Mouse (Mus musculus): ENCODE measurements around the gene Pias4.
"Not testable (repeated sequence)": the region's sequence is repeated elsewhere in the genome, so short reads cannot be mapped to it uniquely, and the experiment has no call there.

Gene Pias4

GRCm38 (mm10) chr10:81169411-81169900, 1.7 kb upstream of the Pias4 start:
- not testable (repeated sequence) for DNase-seq (ENCODE audit: low spot score in 2 of 2)

GRCm38 (mm10) chr10:81168521-81169244, 960 bp upstream of the Pias4 start:
- peak; percentile 72 to 76 for DNase-seq (ENCODE audit: low spot score in 2 of 2)

GRCm38 (mm10) chr10:81168087-81168431, 336 bp upstream of the Pias4 start:
- DNase-seq (ENCODE audit: low spot score in 2 of 2) = no peak

DNA sequence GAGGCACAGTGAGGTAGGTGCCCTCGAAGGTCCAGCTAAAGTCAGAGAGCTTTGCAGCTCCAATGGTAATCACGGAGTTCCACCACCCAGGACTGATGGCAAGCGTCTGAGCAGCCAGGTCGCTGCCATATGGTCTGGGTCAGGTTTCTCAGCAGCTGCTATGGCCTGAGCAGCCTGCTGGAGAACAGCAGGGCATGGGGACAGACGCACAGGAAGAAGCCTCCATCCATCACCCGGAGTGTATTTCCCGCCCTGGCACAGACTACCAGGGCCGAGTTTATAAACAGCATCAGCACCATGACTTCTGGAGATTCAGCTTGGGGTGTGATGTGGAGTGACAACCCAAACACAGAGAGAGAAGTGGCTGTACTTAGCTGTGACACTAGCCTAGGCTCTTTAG, 2.6 kb downstream of the Pias4 start:
- no peak for DNase-seq (ENCODE audit: low spot score in 2 of 2)

DNA sequence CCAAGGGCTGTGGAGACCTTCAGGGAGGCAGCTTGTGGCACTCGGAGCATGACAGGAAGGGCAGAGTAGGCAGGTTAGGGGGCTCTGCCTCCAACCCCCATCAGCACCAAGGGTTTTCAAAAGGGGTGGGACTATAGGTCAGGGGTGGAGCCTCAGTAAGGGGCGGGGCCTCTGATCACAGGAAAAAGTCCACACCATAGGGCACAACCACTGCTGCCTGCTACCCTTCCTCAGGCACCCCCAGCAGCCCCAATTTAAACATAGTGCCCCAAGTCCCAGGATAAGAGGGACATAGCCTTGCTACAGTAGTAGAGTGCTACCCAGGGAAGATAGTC, 5.4 kb downstream of the Pias4 start:
- DNase-seq (ENCODE audit: low spot score in 2 of 2) = no peak

- DNase-seq (ENCODE audit: low spot score in 2 of 2) = no peak
Observed at GRCm38 (mm10) chr10:81161602-81162317, 6.0 kb downstream of the Pias4 start.

GRCm38 (mm10) chr10:81154736-81155135, 13.0 kb downstream of the Pias4 start:
- DNase-seq (ENCODE audit: low spot score in 2 of 2) = no peak

DNA sequence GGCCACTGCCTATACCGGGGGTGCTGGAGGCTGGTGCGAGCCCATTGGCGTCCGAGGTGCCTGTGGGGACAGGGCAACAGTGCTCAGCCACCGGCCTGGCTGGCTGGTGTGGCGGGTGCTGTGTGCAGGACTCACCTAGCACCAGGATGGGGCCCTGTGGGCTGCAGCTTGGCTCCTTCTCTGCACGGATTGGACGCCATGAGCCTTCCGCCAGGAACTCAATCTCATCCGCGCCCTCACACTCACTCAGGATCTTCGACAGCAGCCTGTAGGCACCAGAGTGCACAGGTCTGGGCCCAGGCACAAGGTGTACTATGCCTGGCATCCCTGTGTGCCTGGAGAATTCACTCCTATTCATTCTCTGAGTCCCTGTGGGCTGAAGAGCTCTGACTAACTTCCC, 13.4 kb downstream of the Pias4 start:
- DNase-seq (ENCODE audit: low spot score in 2 of 2) = no peak

DNA sequence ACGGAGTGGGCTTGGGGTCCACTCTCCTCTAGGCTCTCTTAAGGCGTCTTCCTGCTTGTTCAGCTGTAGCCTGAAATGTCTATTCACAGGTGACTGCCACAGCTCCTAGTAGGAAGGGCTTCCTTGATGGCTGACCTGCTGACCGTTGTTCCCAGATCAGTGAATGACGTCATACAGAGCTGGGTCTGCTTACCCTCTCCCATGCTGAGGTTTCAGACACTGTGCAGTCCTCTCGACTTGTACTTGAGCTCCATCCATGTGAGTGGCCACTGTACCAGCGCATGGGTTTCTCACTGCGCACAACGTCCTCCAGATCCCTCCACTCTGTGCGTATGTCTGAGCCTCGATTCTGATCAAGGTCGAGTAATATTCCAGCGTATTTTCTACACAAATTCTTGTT, 15.1 kb downstream of the Pias4 start:
- no peak for DNase-seq (ENCODE audit: low spot score in 2 of 2)

GRCm38 (mm10) chr10:81151261-81151660, 16.5 kb downstream of the Pias4 start:
- no peak for DNase-seq (ENCODE audit: low spot score in 2 of 2)

- DNase-seq (ENCODE audit: low spot score in 2 of 2) = no peak
Observed at GRCm38 (mm10) chr10:81146296-81146695, 21.4 kb downstream of the Pias4 start.

GRCm38 (mm10) chr10:81145778-81146177, 21.9 kb downstream of the Pias4 start:
- DNase-seq (ENCODE audit: low spot score in 2 of 2) = no peak

DNA sequence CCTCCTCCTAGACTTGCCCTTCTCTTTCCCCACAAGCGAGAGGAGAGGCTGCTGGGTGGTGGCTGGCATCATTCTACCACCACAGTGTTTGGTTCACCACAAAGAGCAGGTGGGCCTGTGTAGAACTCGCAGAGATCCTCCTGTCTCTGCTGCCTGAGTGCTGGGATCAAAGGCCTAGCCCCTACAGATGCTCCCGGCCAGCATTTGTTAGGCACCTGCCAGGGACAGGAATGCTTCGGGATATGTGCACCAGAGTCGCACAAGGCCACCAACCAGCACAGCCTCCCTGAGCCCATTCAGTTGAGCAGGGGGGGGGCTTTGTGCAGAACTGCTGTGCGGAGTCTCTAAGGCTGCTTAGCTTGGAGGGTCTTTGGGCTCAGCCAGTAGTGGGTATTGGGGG, 22.4 kb downstream of the Pias4 start:
- DNase-seq (ENCODE audit: low spot score in 2 of 2) = no peak

- DNase-seq (ENCODE audit: low spot score in 2 of 2) = no peak
Observed at GRCm38 (mm10) chr10:81144667-81145066, 23.1 kb downstream of the Pias4 start.

DNA sequence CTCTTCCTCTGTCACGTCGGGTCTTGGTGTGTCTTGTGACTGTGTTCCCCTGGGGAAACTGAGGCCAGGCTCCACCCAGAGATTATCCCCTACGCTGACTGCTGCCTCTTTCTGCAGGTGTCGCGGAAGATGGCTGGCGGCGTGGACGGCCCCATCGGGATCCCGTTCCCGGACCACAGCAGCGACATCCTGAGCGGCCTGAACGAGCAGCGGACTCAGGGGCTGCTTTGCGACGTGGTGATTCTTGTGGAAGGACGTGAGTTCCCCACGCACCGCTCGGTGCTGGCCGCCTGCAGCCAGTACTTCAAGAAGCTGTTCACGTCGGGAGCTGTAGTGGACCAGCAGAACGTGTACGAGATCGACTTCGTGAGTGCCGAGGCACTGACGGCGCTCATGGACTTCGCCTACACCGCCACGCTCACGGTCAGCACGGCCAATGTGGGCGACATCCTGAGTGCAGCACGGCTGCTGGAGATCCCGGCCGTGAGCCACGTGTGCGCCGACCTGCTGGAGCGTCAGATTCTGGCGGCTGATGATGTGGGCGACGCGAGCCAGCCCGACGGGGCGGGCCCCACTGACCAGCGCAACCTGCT, 23.8 kb downstream of the Pias4 start:
- DNase-seq (ENCODE audit: low spot score in 2 of 2) = no peak

DNA sequence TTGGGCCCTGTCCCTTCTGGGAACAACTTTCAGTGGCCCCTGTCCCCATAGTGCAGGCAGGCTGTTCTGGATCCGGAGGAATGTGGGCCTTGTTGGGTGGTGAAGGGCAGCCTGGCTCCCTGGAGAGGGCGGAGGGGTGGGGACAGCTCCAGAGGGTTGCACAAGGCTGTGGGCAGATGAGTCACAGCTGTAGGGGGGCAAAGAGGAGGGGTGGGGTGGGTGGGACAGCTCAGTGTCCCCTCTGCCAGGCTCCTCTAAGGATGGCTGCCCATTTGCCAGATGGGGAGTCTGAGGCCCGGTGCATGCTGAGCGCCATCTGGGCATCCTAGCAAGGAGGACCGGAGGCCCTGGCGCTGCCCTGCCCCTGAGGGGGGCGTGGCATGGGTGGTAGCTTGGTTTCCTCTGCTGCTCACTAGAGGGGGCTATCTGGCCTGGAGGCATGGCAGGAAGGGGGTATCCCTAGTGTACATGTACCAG, 24.5 kb downstream of the Pias4 start:
- no peak for DNase-seq (ENCODE audit: low spot score in 2 of 2)

- no peak for DNase-seq (ENCODE audit: low spot score in 2 of 2)
Observed at GRCm38 (mm10) chr10:81142551-81142981, 25.2 kb downstream of the Pias4 start.

DNA sequence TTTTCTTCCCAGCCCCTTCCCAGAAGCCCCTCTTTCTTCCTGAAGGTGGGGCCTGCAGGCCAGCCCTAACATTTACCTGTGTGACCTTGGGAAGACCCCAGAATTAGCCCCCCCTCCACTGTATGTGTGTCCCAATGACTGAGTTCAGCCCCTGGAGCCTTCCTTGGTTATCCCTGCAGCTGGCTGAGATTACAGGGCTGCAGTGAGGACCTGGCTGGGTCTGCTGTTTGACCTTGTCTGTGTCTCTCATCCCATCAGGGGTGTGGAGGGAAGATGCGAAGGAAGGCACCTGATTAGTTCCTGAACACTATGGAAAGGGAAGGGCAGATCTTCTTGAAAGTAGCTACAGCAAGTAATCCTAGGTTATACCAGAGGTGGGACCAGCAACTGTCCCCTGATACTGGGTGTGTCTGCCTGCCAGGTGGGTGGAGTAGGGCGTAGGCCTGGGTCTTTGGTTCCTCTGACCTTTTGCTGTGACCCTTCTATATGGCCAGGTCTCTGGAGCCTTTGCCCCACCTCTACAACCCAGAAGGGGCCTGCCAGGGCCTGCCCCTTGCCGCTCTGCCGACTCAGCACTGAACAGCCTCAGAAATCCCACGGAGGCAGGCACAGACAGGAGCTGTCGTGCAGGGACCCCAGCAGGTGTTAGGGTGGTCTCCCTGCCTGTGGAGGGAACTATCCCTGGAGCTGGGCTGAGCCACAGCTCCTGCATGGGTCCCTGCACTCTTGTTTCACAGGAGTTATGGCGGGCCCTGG, 26.1 kb downstream of the Pias4 start:
- no peak for DNase-seq (ENCODE audit: low spot score in 2 of 2)

GRCm38 (mm10) chr10:81140717-81141454, 26.8 kb downstream of the Pias4 start:
- DNase-seq (ENCODE audit: low spot score in 2 of 2) = no peak

GRCm38 (mm10) chr10:81140005-81140404, 27.7 kb downstream of the Pias4 start:
- no peak for DNase-seq (ENCODE audit: low spot score in 2 of 2)

DNA sequence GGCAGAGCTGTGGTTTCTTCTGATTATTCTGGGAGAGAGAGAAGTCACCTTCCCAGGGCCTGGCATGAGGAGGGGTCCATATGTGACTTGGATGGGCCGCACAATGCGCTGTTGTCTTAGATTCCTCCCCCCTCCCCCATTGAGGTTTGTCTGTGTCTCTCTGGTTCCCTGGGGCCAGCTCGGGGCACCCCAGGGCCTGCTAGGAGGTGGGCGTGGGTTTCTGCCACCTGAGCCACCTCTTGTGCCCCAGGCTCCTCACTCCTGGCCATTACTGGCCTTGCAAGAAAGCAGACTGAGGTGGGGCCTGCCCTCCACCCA, 28.2 kb downstream of the Pias4 start:
- no peak for DNase-seq (ENCODE audit: low spot score in 2 of 2)
